Mouse (Mus musculus): ENCODE measurements around the gene Fgf22. TPM values are rescaled to one million over a fixed set of nuclear protein-coding genes. Genes with fewer than 3 reads are reported as not detected.

Fgf22 gene
- polyA plus RNA-seq, 1 experiment from 2014 or later, result not detected

- no peak for TF ChIP-seq CTCF (IDR thresholded peaks at IDR 0.05; ENCODE audit: low read depth)
- 77% methylated on average over 5 of the region's 5 CpGs for WGBS
- H3K9ac ChIP-seq (ENCODE audit: low read depth, low read length), result no peak overlapping the region
- no peaks in the 10 kb centered on the region for H3K36me3 ChIP-seq (ENCODE audit: control insufficient read depth, insufficient read depth)
- no peak overlapping the region for H3K4me2 ChIP-seq (replicated peaks; ENCODE audit: low read depth)
- H3K27me3 ChIP-seq (replicated peaks; ENCODE audit: control insufficient read depth, insufficient read depth, low read length), result no peaks in the 10 kb centered on the region
- H3K4me3 ChIP-seq (ENCODE audit: low read depth, low read length), result no peak overlapping the region
- ATAC-seq, result no peak
- H3K27ac ChIP-seq (ENCODE audit: low read depth, low read length), result no peak overlapping the region
- H3K9me3 ChIP-seq (ENCODE audit: control insufficient read depth), result no peaks in the 10 kb centered on the region
- no peaks in the 10 kb centered on the region; the same call in 1 of the 2 replicates for H3K4me1 ChIP-seq (replicated peaks; ENCODE audit: control insufficient read depth, insufficient read depth, low read length)
These were observed 37.6 kb downstream of the Fgf22 start for GRCm38 (mm10) chr10:79792339-79793040.

GRCm38 (mm10) chr10:79793051-79793737, 38.3 kb downstream of the Fgf22 start, which contains the start of gene Palm:
Gene Palm, plus strand, starts transcription at chr10:79793572.
- no peaks in the 10 kb centered on the region; the same call in 1 of the 2 replicates for H3K4me1 ChIP-seq (replicated peaks; ENCODE audit: control insufficient read depth, insufficient read depth, low read length)
- no peak within 1 kb of the TSS; the same call in 1 of the 2 replicates for H3K27ac ChIP-seq (ENCODE audit: low read depth, low read length)
- no peaks in the 10 kb centered on the region for H3K9me3 ChIP-seq (ENCODE audit: control insufficient read depth)
- H3K4me3 ChIP-seq (ENCODE audit: low read depth, low read length), result peak within 1 kb of the TSS; percentile 75
- ATAC-seq, result peak; percentile 44
- peak within 1 kb of the TSS; percentile 66 for H3K9ac ChIP-seq (ENCODE audit: low read depth, low read length)
- WGBS, result 5% methylated on average over 47 of the region's 51 CpGs
- no peaks in the 10 kb centered on the region for H3K27me3 ChIP-seq (replicated peaks; ENCODE audit: control insufficient read depth, insufficient read depth, low read length)
- no peaks in the 10 kb centered on the region for H3K36me3 ChIP-seq (ENCODE audit: control insufficient read depth, insufficient read depth)
- TF ChIP-seq CTCF (IDR thresholded peaks at IDR 0.05; ENCODE audit: low read depth), result peak; percentile 86
- peak within 1 kb of the TSS; percentile 88 for H3K4me2 ChIP-seq (replicated peaks; ENCODE audit: low read depth)

GRCm38 (mm10) chr10:79793738-79794490, 39.0 kb downstream of the Fgf22 start:
- Histone ChIP-seq H3K4me3 (ENCODE audit: low read depth, low read length) (peak overlapping the region; percentile 75), H3K27me3 (replicated peaks; ENCODE audit: control insufficient read depth, insufficient read depth, low read length) (no peaks in the 10 kb centered on the region), H3K4me2 (replicated peaks; ENCODE audit: low read depth) (peak overlapping the region; percentile 88), H3K9ac (ENCODE audit: low read depth, low read length) (peak overlapping the region; percentile 66), H3K9me3 (ENCODE audit: control insufficient read depth) (no peaks in the 10 kb centered on the region), H3K36me3 (ENCODE audit: control insufficient read depth, insufficient read depth) (no peaks in the 10 kb centered on the region), H3K4me1 (replicated peaks; ENCODE audit: control insufficient read depth, insufficient read depth, low read length) (no peaks in the 10 kb centered on the region; the same call in 1 of the 2 replicates), H3K27ac (ENCODE audit: low read depth, low read length) (no peak overlapping the region; the same call in 1 of the 2 replicates)
- peak; percentile 17; the same call in 1 of the 2 replicates for ATAC-seq
- TF ChIP-seq CTCF (IDR thresholded peaks at IDR 0.05; ENCODE audit: low read depth), result no peak
- 9% methylated on average over 37 of the region's 38 CpGs for WGBS

GRCm38 (mm10) chr10:79794491-79794931, 39.6 kb downstream of the Fgf22 start:
- WGBS, result 14% methylated on average over 10 of the region's 10 CpGs
- H3K9ac ChIP-seq (ENCODE audit: low read depth, low read length), result peak overlapping the region; percentile 66
- H3K4me2 ChIP-seq (replicated peaks; ENCODE audit: low read depth), result peak overlapping the region; percentile 88
- peak overlapping the region; percentile 75 for H3K4me3 ChIP-seq (ENCODE audit: low read depth, low read length)
- no peak overlapping the region; the same call in 1 of the 2 replicates for H3K27ac ChIP-seq (ENCODE audit: low read depth, low read length)
- no peaks in the 10 kb centered on the region; the same call in 1 of the 2 replicates for H3K4me1 ChIP-seq (replicated peaks; ENCODE audit: control insufficient read depth, insufficient read depth, low read length)
- no peak for TF ChIP-seq CTCF (IDR thresholded peaks at IDR 0.05; ENCODE audit: low read depth)
- H3K9me3 ChIP-seq (ENCODE audit: control insufficient read depth), result no peaks in the 10 kb centered on the region
- peak; percentile 14; the same call in 1 of the 2 replicates for ATAC-seq
- no peaks in the 10 kb centered on the region for H3K27me3 ChIP-seq (replicated peaks; ENCODE audit: control insufficient read depth, insufficient read depth, low read length)
- H3K36me3 ChIP-seq (ENCODE audit: control insufficient read depth, insufficient read depth), result no peaks in the 10 kb centered on the region

GRCm38 (mm10) chr10:79795905-79796304, 41.0 kb downstream of the Fgf22 start:
- Histone ChIP-seq H3K27me3 (replicated peaks; ENCODE audit: control insufficient read depth, insufficient read depth, low read length) (no peaks in the 10 kb centered on the region), H3K27ac (ENCODE audit: low read depth, low read length) (no peak overlapping the region), H3K4me3 (ENCODE audit: low read depth, low read length) (no peak overlapping the region), H3K36me3 (ENCODE audit: control insufficient read depth, insufficient read depth) (no peaks in the 10 kb centered on the region), H3K9ac (ENCODE audit: low read depth, low read length) (no peak overlapping the region), H3K4me1 (replicated peaks; ENCODE audit: control insufficient read depth, insufficient read depth, low read length) (no peaks in the 10 kb centered on the region; the same call in 1 of the 2 replicates), H3K4me2 (replicated peaks; ENCODE audit: low read depth) (no peak overlapping the region), H3K9me3 (ENCODE audit: control insufficient read depth) (no peaks in the 10 kb centered on the region)
- no peak for ATAC-seq
- no peak; the same call in 1 of the 2 replicates for TF ChIP-seq CTCF (IDR thresholded peaks at IDR 0.05; ENCODE audit: low read depth)
- WGBS, result 95% methylated on average over 3 of the region's 3 CpGs
